Mouse (Mus musculus) ZHBTc4 (cell line): Measurements from ENCODE around the gene Cavin4.

Experiments
- DNase-seq: peaks from one replicate; pipeline ENCODE4 v3.0.0-alpha.2; 2011; ENCODE audit warnings: low read depth, low spot score

Cavin4 gene

DNA sequence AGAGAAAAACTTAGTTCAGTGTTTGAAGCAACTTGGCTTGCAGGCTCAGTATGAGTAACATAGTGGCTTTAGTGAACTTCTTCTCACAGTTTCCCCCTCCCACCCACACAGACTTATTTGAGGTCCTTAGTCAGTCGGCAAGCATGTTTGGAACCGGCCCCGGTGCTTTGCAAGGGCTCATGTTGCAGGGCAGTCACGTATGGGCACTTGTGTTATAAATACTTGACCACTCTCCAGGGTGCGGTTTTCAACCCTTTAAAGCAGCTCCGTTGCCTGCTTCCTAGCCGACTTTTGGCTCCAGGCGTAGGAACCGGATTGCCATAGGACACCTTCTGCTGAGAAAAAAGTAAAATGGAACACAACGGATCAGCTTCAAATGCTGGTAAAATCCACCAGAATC, at the start of gene Cavin4:
Gene Cavin4 (plus strand): TSS at position 244 of the 400 bp plus-strand sequence.
- no peak for DNase-seq

DNA sequence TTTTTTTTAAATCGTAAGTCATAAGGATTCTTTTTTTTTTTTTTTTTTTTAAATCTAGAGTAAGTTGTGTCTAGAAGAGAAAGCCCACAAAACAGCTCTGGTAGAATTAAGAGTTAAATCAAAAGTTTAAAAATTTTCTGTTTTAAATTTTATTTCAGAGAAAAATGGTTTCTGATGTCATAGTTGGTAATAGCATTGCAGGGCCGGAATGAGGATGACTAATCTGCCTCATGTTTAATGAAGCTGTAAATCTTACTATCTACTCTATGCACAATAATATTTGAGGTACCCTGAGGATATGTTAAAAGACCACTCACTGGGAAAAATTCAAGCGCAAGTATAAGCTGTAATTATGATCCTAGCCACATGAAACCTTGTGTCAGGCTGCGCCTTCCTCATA, 47.8 kb upstream of the Cavin4 start:
- no peak for DNase-seq

- DNase-seq, result peak; percentile 61
These were observed 46.1 kb upstream of the Cavin4 start for GRCm38 (mm10) chr4:48617201-48617600.

- no peak for DNase-seq
These were observed 43.2 kb upstream of the Cavin4 start for GRCm38 (mm10) chr4:48620121-48620520.

- DNase-seq, result peak; percentile 69
These were observed 41.1 kb upstream of the Cavin4 start for GRCm38 (mm10) chr4:48622246-48622645.

DNA sequence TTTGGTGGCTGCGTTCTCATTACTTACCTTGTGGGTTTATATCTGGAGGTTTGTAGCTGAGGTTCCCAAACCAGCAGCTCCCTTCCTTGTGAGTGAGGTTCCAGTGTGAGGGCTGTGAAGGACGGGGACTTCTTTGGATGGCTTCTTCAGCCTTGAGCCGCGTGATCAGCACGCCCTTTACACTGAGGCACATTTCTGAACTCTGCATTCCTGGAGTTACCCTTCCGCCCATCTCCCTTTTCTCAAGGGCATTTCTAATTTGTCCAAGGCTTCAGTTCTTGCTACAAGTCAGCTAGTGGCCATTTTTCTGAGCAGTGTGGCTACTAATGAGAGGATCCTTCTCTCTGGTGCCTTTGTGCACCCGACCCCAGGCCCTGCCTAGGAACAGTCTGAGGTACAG, 40.4 kb upstream of the Cavin4 start:
- DNase-seq, result peak; percentile 82

DNA sequence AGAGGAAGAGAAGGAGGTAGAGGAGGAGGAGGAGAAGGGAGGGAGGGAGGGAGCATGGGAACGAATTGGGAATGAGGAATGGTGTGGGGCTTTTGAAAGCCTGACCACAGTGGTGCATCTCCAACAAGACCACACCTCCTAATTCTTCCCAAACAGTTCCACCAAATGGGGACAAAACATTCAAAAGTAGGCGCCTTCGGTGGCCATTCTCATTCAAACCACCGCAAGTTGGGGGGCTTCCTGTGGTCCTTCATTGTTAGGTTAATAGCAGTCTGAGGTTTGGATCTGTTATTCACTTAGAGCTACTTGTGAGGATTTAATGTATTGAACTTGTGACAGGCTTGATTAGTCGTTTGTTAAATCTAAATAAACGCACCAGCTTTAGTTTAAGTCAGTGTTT, 38.4 kb upstream of the Cavin4 start:
- peak; percentile 64 for DNase-seq

- no peak for DNase-seq
These were observed 37.5 kb upstream of the Cavin4 start for GRCm38 (mm10) chr4:48625836-48626235.

DNA sequence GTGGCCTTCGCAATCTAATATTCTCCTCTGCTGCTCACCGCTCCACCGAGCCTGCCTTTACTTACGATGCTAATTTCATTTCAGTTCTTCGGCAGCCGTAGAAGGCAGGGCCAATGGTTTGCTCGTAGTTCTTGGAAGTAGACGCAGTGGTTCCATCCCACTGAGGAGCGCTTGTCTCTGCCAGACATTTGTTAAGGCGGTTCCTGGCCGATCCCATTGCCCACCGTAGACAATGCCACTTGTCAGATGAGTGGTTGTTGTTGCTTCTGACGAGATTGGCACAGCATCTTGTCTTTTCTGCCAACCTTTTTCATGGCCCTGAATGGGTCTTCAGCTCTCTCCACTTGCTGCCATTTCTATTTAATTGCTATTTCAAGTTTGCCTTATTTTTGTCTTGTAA, 33.9 kb upstream of the Cavin4 start:
- peak; percentile 43 for DNase-seq

GRCm38 (mm10) chr4:48633529-48633928, 29.8 kb upstream of the Cavin4 start:
- peak; percentile 23 for DNase-seq

DNA sequence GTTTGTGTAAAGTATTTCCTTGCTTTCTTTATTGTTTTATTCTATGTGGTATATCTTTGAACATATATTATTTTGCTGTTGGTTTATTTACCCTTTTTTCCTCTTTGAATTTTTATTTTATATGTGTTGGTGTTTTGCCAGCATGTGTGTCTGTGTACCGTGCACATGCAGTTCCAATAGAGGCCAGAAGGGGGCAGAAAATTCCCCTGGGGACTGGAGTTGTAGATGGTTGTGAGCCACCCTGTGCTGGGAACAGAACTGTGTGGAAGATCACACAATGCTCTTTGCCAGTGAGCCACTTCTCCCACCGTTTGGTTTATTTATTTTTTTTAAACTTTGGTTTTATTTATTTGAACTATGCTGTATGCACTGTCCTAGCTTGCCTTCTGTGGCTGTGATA, 29.3 kb upstream of the Cavin4 start:
- peak; percentile 79 for DNase-seq

- no peak for DNase-seq
These were observed 26.5 kb upstream of the Cavin4 start for GRCm38 (mm10) chr4:48636831-48637230.

DNA sequence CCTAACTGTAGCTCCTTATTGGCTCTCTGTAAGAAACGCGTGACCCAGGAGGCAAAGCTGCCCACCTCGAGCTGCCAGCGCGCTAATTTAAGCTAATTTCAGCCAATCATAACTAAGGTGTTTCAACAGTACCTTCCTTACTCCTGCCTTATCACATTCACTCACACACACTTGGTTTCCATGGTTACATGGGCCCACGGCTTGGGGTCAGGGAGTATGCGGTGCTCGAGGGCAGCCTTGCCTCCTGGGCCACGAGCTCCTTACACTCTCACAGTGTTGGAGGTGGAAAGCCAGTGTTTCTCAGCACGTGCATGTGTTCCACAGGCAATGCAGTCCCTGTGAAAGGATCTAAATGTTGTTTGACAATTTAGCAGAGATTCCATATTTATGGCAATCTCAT, 25.2 kb upstream of the Cavin4 start:
- no peak for DNase-seq

DNA sequence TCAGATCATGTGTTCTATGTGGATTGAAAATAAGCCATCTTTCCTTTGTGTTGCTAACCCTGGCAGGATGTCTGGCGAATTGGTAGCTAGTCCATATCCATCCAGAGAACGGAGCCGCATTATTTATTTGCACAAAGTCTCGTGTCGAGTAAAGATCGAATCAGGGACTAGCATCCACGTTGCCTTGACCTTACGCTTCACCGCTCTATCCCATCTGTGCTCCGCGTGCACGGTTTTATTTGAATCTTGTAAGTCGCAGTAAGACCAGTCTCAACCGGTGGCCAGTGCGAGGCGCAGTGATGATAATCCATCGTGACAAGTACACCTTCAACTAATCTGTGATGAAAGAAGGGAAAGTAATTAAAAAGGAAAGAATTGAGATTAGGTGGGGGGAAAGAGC, 23.8 kb upstream of the Cavin4 start:
- DNase-seq, result no peak

DNA sequence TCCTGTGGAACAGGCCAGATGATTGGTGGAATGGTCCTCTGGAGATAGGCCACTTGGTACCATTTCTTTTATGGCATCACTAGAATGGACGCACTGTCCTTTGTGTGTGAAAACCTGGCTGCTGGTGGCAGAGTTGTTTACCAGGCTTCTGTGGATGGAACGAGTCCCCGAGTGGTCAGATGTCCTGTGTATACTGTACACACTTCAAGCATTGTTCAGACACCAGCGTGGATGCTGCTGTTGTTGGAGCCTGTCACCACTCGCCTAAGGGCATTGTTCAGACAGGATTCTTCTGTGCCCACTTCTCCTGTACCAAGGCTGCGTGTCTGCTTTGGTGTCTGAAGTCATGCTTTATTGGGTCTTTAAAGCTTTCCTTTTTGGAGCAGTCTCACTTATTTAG, 19.5 kb upstream of the Cavin4 start:
- DNase-seq, result no peak

GRCm38 (mm10) chr4:48646143-48646542, 17.2 kb upstream of the Cavin4 start:
- DNase-seq, result no peak

- DNase-seq, result peak; percentile 42
These were observed 12.5 kb upstream of the Cavin4 start for GRCm38 (mm10) chr4:48650617-48651360.

GRCm38 (mm10) chr4:48654118-48654517, 9.2 kb upstream of the Cavin4 start:
- DNase-seq, result no peak

- DNase-seq, result no peak
These were observed 6.8 kb upstream of the Cavin4 start for GRCm38 (mm10) chr4:48656530-48656929.

DNA sequence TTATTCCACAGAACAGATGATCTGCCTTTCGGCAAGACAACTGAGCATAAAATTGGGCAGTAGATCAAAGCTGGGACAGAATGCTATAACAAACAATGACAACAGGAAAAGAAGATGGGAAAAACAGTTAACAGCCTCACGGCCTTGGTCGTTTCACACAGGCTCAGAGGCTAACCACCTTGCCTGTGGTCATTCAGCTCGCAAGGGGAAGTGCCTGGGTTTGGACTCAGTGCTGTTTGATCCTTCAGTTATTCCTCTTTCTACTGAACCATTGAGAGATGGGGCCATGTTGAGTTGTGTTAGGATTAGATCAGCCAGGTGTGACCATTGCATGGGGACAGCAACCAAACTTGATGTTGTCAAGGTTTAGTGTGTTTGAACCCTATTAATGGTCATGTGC, 3.2 kb upstream of the Cavin4 start:
- no peak for DNase-seq

- DNase-seq, result no peak
These were observed 2.4 kb upstream of the Cavin4 start for GRCm38 (mm10) chr4:48660619-48661575.

GRCm38 (mm10) chr4:48664021-48664420, 707 bp downstream of the Cavin4 start:
- DNase-seq, result no peak

DNA sequence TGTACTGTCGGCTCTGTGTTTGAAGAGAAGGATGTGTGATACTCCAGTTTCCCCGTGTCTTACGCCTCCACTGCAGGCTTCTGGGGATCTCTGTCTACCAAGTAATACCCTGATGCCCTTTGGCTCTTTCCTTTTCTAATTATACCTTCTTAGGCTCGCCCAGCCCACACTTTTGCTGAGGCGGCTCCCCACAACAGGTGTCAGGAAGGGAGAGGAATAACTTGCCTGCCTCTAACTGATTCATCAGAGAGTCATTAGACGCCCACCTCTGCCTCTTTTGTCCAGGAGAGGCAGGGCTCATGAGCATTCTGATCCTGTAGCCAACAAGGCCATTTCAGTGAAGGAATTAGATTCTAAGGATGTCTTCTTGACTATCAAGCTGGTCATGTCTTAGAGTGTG, 4.0 kb downstream of the Cavin4 start:
- DNase-seq, result no peak
